Mouse (Mus musculus) cerebellum, adult (tissue): ENCODE measurements at regions not wholly inside any gene's neighbourhood (a gene's known extent, or its start where the extent isn't known, plus 50 kb on each side); places are given as distances from the start of the nearest gene placed in this dataset.

Experiments used
- ATAC-seq: cut with Nextera tagmentation; 2 replicates; pipeline ENCODE4 v1.9.2; 2017; ENCODE audit warnings: mild to moderate bottlenecking, moderate library complexity, mixed read lengths; ENCODE audit not compliant: insufficient number of reproducible peaks, low FRiP score, low TSS enrichment

DNA sequence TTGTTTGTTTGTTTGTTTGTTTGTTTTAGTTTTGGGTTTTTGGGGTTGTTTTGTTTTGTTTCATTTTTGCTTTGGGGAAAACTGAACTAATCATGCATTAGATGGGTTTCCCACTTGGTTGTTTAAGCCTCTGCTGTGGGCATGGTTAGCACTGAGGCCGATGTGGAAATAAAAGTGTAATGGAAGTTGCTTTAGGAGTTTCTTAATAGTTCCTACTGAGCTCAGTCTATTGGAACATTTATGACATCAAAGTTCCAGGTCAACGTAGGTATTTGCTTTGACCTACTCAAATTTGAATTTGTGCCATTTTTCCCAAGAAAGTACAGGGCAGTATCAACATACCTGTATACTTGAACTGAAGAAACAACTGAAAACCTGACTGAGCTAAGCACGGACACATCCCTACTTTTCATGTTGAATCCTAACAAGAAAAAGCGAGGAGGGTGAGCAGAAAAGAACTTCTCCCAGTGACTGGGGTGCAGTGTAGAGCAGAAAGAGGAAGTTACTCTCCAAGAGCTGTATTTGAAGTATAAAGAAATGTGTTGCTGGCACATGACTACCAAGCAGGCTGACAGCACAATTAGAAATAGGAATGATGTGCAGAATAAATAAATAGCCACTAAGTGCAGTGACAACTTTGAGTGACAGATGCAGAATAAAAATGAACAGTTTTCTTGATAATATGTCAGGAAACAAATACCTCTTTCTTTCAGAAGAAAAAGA, 122.0 kb upstream of the Atp2b1 start:
- ATAC-seq = no peak

DNA sequence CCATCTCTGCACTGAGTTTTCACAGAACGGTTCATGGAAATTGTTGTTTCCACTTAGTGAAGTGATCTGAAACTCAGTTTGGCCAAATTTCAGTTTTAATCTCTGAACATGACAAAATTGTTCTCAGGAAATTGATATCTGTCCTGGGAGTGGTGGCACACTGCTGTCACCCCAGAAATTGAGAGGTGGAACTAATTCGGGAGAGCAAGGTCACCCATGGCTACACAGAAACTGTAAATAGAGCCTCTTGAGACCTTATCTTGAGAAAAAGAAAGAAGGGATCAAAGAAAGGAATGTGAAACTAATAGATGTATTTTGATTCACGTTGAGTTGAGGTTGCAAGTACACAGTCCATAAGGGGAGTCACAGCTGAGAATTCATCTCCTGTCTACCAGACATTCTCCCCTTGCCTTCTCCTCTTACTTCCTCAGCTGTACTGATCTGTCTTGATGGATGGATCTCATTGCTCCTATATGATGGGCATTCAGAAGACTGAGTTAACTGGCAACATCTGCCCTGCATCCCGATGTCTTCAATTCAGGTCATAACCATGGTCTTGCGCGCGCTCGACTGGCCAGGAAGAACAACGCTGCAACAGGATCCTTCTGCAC, 120.2 kb upstream of the Atp2b1 start:
- no peak for ATAC-seq

DNA sequence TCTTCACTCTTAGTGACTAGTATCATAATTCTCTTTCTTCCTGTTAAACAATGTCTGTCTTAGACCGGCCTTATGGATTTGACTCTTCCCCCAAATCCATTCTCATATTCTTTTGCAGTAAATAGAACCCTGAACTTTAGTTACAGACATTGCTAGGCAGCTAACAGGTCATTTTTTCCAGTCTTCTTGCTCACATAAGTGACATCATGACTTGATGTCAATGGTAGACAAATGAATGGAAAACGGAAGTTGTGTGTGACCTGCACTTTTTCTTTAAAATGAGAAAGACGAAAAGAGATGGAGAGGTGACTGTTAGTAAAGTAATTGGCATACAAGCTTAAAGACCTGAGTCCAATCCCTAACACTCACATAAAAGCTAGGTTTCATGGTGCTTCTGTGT, 118.2 kb upstream of the Atp2b1 start:
- no peak for ATAC-seq

DNA sequence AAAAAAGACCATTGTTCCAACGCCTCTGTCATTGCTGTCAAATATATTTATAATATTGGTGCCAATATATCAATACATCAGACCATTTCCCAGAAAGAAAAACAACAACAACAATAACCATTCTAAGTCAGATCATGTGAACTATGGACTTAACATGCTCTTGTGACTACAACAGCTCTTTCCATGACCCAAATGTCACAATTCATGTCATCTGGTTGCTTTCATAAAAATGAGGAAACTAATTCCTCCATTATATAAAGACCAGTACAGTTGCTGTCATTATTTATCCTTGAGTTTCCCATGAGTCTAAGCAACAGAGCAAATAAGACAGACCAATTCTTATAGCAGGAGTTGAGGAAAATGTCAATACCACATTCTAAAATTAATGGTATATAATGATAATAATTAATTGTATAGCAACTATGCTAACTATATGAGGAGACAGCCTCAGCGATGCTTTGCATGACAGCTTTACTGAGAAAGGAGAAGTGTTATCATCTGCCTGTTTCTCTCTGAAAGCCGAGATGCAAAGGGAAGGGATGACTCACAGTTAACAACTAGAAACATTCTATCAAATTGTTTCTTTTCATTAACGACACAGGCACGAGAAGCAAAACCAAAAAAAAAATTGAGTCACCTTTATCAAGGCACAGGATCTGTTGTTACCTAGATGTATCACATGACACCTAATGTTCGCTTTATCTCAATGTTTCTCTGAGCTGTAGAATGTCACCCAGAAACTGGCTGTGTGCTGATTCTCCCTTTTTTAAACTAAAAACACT, 115.4 kb upstream of the Atp2b1 start:
- ATAC-seq = no peak

DNA sequence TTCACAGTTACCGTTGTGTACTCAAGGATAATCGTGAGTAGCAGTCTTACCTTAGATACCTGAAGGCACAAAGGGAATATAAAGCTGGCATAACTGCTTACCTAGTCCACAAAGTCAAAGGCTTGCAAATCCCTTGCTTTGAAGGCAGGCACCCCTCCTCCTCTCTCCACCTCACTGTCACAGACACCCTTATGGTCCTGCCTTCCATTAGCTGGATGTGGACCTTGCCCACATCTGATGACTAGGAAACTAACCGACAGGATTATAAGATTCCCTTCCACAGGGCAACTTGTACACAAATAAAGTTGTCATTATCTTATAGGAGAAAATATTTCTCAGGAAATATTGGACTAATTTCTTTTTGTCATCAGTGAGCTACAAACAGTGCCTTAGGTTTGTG, 114.4 kb upstream of the Atp2b1 start:
- no peak for ATAC-seq

DNA sequence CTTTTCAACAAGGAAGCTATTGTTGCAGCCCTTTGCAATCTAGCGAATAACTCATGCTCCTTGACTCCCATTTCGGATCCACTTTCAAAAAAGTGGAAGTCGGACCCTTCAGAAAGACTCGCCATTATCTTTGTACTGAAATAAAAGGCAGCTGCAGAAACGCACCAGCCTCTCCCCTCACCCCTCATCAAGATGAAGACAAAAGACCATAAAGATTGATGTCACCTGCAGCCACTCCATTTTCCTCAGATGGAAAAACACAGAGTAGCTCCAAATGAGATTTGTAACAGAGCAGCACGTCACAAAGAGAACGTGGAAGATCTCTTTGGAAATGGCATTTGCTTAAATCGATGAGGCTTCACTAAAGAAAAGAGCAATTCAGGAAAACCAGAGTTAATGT, 113.3 kb upstream of the Atp2b1 start:
- no peak for ATAC-seq

DNA sequence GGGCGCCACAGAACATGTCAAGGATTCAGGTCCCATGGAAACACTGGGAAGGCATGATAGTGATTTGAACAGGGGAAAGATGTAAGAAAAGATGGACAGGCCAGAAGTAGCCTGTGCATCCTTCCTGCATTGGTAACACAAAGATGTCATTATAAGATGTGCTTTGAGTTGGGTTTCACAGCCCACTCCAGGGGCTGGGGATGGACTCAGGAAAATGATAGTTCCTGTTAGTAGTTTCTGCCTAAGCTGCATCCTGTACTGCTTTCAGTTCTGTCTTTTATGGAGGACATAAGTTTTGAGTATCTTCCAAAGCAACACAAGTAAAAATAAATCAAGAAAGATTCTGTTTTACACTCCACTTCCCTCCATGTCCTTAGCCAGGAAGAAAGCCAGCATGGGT, 109.2 kb upstream of the Atp2b1 start:
- ATAC-seq = no peak

DNA sequence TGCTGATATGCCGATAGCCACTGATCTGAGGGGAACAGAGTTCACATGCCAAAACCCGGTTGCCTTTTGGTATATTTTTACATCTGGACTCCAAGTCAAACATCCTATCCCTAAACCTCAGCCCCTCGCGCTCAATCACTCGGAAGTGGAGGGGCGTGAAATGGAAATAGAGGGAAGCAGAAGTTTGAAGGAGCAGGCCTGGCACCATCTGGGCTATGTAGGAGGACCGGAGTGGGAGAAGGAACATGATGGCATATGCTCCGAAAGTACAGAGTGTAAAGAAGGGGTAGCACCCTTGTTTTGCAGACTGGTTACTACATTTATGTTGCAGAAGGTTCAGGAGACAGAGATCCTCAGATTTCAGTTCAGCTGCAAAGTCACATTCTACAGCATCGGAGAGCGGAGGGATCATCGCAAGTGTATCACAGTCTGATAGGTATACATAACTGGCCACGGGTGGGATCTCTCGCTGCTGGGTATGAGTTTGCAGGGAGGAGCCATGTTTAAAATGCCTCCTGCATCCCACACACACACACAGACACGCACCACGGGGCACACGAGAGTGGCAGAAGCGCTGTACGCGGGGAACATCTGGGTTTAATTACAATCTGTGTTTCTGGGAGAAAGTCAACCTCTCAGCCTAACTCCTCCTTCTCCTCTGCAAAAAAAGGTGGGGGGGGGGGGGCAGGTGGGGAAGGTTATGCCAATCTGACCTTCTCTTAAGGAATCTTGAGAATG, 107.2 kb upstream of the Atp2b1 start:
- no peak for ATAC-seq

DNA sequence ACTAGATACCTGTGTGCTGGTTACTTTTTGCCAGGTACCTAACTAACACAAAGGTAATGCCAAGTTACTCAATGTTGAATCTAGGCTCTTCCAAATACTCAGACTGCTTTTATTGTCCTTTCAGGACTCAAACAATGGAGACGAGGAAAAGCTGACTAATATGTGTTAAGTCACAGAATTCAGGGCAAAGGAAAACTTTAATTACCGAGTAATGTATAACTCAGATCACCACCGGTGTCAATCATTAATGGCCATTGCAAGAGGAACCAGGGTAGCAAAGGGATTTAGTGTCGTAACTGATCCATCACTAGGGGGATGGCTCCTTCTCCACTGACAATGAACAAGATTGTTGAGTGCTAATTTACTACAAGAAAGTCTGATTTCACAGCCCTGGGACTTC, 105.6 kb upstream of the Atp2b1 start:
- no peak for ATAC-seq

DNA sequence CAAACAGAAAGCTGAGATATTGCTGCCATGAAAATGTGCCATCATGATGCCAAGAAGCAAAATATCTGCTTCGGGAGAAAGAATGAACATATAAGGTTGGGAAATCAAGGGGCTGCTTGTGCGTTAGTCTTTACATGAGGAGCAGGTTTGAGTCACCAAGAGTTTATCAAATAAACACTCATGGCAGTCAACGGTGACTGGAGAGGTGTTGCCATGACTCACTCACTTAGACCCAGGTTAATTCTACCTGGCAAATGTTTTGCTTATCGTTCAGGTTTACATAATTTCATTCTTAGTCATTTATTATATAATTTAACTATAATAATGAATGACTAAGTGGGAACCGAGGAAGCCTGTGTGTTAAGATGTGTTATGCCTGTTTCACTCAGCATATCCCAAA, 85.2 kb upstream of the Atp2b1 start:
- ATAC-seq = no peak

DNA sequence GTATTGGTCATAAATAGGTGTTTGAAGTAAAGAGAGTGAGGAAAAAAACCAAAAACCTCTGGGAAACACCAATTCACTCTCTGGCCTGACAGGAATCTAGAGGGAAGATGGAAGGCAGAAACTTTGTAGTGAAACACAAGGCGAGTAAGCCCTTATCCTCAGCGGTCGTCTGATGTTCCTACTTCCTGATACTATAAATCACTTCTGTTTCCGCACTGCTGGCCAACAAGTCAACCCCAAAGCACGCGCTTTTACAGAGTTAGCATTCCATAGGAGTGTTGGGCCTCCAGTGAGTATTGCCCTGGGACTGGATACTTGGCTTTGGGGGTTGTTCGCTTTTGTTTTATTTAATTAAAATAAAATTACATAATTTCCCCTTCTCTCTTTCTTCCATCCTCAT, 82.7 kb upstream of the Atp2b1 start:
- no peak for ATAC-seq

DNA sequence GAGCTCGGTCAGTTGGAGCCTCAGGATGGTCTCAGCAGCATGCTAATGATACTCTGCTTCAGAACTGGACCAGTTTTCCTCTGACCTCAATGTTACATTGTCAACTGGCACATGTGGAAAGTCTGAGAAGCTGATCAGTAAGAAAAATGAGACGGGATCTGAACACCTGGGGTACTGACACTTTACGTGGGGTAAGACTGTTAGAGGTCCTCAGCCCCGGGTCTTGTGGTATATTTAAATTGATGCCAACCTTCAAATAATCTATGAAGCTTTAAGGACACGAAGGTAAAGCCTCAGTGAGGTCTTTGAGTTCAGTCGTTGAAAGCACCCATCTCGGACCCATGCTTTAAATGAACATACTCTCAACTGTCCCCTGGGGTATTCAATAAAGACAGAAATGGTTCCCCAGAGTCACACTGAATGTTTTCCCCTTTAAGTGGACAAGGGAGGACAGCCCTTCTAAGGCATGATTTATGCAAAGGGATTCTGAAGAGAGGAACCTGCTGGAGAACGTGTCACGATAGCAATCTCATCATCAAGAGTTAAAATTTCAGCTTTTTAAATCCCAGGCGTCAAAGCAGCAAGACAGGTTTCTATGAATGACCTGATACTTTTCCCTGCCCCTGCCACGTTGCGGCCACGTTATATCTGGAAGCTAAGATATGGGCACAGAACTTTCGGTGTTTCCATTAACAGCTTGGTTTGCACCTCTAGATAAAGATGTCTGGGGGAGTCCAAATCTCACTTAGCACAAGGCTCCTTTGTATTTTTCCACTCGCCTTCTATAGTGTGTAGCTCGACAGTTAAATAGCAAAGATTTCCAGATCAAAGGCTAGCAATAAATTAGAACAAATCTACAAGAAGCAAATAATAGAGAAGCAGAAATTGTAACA, 76.7 kb upstream of the Atp2b1 start:
- ATAC-seq = no peak

DNA sequence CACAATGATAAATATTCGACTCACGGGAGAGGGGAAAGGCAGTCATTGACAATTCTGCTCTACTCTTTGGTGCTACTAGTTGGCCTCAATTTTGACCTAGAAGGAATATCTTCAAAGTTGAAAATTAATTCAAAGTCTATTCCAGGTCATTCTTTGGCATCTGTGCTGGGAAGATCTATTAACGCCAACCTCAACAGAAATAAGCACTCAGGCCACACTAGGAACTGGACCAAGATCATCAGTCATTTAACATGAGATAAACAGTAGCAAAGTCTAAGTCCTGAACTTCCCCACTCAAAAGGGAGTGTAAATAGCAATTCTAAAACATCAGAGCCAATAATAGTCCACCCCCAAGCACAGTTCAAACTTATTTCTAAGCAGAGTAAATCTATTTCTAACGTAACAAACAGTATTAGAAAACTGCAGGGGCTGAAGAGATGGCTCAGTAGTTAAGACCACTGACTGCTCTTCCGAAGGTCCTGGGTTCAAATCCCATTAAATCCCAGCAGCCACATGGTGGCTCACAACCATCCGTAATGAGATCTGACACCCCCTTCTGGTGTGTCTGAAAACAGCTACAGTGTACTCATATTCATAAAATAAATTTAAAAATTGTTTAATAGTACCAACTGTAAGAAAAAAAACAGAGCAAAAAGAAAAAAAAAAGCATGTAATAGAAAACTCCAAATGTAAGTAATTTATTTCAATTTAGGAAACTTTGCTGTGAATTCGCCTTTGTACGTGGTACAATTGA, 75.1 kb upstream of the Atp2b1 start:
- ATAC-seq = no peak

DNA sequence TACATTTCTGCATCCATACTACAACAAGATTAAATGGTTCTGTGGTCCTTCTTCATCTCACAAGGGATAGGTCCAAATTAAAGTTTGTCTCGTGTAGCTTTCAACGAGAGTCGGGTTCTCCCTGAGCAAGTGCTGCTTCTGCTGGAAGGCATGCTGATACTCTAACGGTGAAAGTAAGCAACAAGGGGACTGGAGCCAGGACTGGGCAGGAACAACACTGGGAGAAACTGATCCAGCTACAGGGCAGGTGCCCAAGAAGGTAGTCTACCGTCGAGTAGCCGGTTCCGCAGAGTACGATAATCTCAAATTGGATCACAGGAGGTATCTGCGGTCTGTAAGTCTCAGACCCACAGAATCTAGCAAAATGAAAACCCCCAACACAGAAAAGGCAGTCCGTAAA, 74.2 kb upstream of the Atp2b1 start:
- ATAC-seq = no peak

DNA sequence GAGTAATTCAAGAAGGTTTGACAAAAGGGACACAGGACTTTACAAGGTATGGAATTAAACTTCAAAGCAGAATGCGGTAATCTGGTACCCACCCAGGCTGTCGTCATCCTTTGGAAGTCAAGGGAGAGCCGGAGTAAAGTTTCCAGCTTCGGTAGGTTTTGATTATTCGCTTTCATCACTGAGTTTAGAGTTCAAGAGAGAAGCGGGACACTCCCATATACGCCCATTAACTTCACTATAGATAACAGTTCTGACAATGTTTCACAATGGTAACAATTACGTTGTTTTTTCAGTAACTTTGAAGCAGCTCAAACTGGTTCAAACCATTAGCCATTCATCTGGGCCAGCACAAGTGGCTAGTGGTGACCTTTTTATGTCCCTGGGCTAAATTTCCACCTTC, 73.8 kb upstream of the Atp2b1 start:
- ATAC-seq = no peak

DNA sequence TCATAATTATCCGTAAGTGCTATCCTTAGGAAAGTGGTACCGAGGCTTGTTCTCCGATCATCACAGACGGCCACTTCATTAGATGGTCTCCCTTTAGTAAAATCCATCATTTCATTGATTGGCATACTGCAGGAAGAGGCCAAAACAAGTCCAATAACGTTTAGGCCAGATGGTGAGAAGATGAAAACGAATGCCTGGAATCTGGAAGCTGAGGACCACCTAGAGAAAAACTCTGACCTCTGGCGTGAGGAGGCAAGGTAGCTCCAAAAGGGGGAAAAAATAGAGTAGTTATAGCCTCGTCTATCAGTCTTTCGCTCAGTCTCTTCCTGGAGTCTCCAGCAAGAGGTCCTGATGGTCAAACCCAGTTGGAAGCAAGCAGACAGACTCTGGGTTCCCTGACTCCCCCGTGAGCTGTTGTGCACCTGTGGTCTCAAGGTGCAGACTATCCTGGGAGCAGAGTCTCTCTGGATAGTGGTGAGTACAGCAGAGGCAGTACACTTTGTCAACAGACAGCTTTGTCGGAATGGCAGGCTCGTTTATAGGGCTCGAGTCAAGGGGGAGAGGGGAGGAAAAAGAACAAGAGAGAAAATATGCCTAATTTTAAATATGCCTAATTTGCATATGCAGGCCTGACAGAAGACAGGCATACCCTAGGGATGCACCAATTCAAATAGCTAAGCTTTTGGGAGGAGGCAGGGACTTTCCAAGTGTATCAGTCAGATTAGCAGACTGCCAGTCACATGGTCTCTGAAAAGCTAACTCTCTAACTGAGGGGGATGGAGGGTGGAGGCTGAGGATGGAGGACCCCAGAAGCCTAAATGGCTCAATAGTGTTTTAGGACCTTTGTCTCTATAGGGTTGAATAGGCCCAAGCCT, 73.0 kb upstream of the Atp2b1 start:
- no peak for ATAC-seq

DNA sequence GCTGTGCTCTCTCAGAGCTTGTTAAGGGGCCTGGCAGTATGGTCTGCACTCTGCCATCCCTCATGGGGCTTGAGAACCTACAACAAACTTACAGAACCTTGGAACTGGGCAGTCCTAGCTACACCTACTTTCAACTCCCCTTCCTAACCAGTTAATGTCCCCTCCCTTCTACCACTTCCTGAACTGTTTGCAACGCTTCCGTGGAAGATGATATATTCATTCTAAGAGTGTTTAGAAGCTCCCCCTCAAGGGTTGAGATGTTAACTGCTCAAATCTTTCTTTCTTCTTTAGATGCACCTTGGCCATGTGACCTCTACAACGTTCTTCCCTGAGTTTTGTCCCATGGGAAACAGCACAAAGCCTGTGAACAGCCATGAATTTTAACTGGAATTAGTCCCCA, 72.3 kb upstream of the Atp2b1 start:
- ATAC-seq = no peak

DNA sequence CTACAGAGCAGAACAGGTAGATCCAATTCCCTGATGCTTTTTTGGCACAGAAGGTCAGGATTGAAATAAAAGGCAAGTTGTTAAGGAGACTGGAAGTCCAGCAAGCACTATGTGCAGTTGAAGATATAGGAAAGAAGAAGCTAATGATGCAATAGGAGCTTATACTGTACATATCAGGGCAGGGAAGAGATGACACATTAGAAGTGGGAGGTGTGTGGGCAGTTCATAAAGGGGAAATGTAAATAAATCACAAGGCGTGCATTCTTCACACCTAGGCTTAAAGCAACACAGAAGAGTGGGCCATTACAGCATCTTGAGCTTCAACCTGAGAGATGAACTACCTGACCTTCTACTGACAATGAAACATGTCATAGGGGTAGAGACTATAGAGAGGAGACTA, 71.5 kb upstream of the Atp2b1 start:
- no peak for ATAC-seq
